Mouse (Mus musculus) liver, embryonic 13.5 days (tissue): Measurements from ENCODE around the gene Ptpn12. TPM values are rescaled to one million over a fixed set of nuclear protein-coding genes. Genes with fewer than 3 reads are reported as not detected.
"Not testable (repeated sequence)": the region's sequence is repeated elsewhere in the genome, so short reads cannot be mapped to it uniquely, and the experiment has no call there.

Experiments used
- ATAC-seq: fragments of 200-750 bp; cut with Nextera tagmentation; 2 replicates; pipeline ENCODE4 v1.8.0; 2017; ENCODE audit warnings: low read depth, mild to moderate bottlenecking, moderate number of reproducible peaks, moderate library complexity
- DNase-seq: peaks from one replicate; pipeline ENCODE4 v3.0.0; 2022
- H3K27ac ChIP-seq: fragments of 300-500 bp; sonication (generic); 2 replicates; pipeline ENCODE4 v1.5.1; 2015; ENCODE audit warnings: moderate library complexity, mild to moderate bottlenecking, inconsistent platforms
- H3K27me3 ChIP-seq: fragments of 300-500 bp; sonication (generic); 2 replicates; pipeline ENCODE4 v1.6.1; 2015; ENCODE audit warnings: mild to moderate bottlenecking, inconsistent platforms
- H3K36me3 ChIP-seq: fragments of 300-500 bp; sonication (generic); 2 replicates; pipeline ENCODE4 v1.6.1; 2015; ENCODE audit warnings: mild to moderate bottlenecking, inconsistent platforms
- H3K4me1 ChIP-seq: fragments of 300-500 bp; sonication (generic); replicated peaks from 2 replicates; pipeline ENCODE4 v1.6.1; 2015; ENCODE audit warnings: inconsistent platforms
- H3K4me2 ChIP-seq: fragments of 300-500 bp; sonication (generic); 2 replicates; pipeline ENCODE4 v1.6.1; 2015; ENCODE audit warnings: inconsistent platforms, mild to moderate bottlenecking, moderate library complexity
- H3K4me3 ChIP-seq: fragments of 300-500 bp; sonication (generic); replicated peaks from 2 replicates; pipeline ENCODE4 v1.5.1; 2015; ENCODE audit warnings: mild to moderate bottlenecking, inconsistent platforms
- H3K9ac ChIP-seq: fragments of 300-500 bp; sonication (generic); 2 replicates; pipeline ENCODE4 v1.6.1; 2015; ENCODE audit warnings: mild to moderate bottlenecking, inconsistent platforms
- H3K9me3 ChIP-seq: fragments of 300-500 bp; sonication (generic); replicated peaks from 2 replicates; pipeline ENCODE4 v1.6.1; 2016; ENCODE audit warnings: inconsistent platforms
- WGBS: fragments of 180-500 bp; shearing (Covaris S2); methylation state at CpG from one replicate; pipeline ENCODE4 v1.1.7; 2015; ENCODE audit not compliant: insufficient replicate concordance; 5-methylcytosine and 5-hydroxymethylcytosine counted together
- polyA plus RNA-seq: library from polyadenylated mRNA; unstranded; fragments of >200 nt; fragmentation: Nextera tagmentation; extraction: Ambion mirVana; gene quantifications from 2 replicates; pipeline ENCODE4 v1.2.1, GENCODE M21; 2015

Gene Ptpn12
- polyA plus RNA-seq, 1 experiment from 2014 or later, result 11.5 TPM

- WGBS, result under 1% methylated on average over 88 of the region's 88 CpGs
- Histone ChIP-seq H3K27ac (peak overlapping the region; percentile 96), H3K4me3 (peak overlapping the region; percentile 96), H3K4me1 (peaks cover 74% of the 10 kb centered on the region), H3K4me2 (peak overlapping the region; percentile 70), H3K27me3 (no peaks in the 10 kb centered on the region), H3K36me3 (no peaks in the 10 kb centered on the region), H3K9me3 (no peaks in the 10 kb centered on the region), H3K9ac (peak overlapping the region; percentile 98)
- ATAC-seq (peak; percentile 70), DNase-seq (peak; percentile 58)
These were observed 104.7 kb downstream of the Ptpn12 start for GRCm38 (mm10) chr5:20950855-20951650.

GRCm38 (mm10) chr5:20950516-20950854 is 105.2 kb downstream of the Ptpn12 start:
- Histone ChIP-seq H3K27me3 (no peaks in the 10 kb centered on the region), H3K9ac (peak overlapping the region; percentile 98), H3K36me3 (no peaks in the 10 kb centered on the region), H3K4me3 (peak overlapping the region; percentile 96), H3K27ac (peak overlapping the region; percentile 96), H3K4me2 (peak overlapping the region; percentile 70), H3K9me3 (no peaks in the 10 kb centered on the region), H3K4me1 (peaks cover 73% of the 10 kb centered on the region)
- under 1% methylated on average over 9 of the region's 9 CpGs for WGBS
- no peak for DNase-seq
- ATAC-seq, result no peak

- DNase-seq (no peak), ATAC-seq (no peak)
- H3K9ac ChIP-seq, result peak overlapping the region; percentile 98
- WGBS, result 8% methylated on average over 5 of the region's 5 CpGs
- no peaks in the 10 kb centered on the region for H3K27me3 ChIP-seq
- H3K27ac ChIP-seq, result peak overlapping the region; percentile 96; the same call in 1 of the 2 replicates
- peak overlapping the region; percentile 96 for H3K4me3 ChIP-seq
- H3K9me3 ChIP-seq, result no peaks in the 10 kb centered on the region
- H3K4me2 ChIP-seq, result peak overlapping the region; percentile 70
- peaks cover 73% of the 10 kb centered on the region for H3K4me1 ChIP-seq
- no peaks in the 10 kb centered on the region for H3K36me3 ChIP-seq
These were observed 105.6 kb downstream of the Ptpn12 start for GRCm38 (mm10) chr5:20950093-20950492.

GRCm38 (mm10) chr5:20946906-20947305 is 108.8 kb downstream of the Ptpn12 start:
- DNase-seq, result no peak
- Histone ChIP-seq H3K4me3 (no peak overlapping the region), H3K27ac (peak overlapping the region; percentile 47; the same call in 1 of the 2 replicates), H3K9me3 (no peaks in the 10 kb centered on the region), H3K27me3 (no peaks in the 10 kb centered on the region), H3K4me1 (peaks cover 74% of the 10 kb centered on the region), H3K9ac (peak overlapping the region; percentile 39; the same call in 1 of the 2 replicates), H3K36me3 (no peaks in the 10 kb centered on the region), H3K4me2 (peak overlapping the region; percentile 26)
- no peak for ATAC-seq
- 68% methylated on average over 6 of the region's 6 CpGs for WGBS

GRCm38 (mm10) chr5:20944961-20945748 is 110.6 kb downstream of the Ptpn12 start:
- H3K36me3 ChIP-seq, result 0 out of 2 replicates have a peak, but pooled peaks cover 4% of the 10 kb centered on the region
- peaks cover 91% of the 10 kb centered on the region for H3K4me1 ChIP-seq
- H3K9ac ChIP-seq, result peak overlapping the region; percentile 67
- ATAC-seq (0 out of 2 replicates have a peak, but pooled peaks have one; percentile 21), DNase-seq (no peak)
- H3K4me2 ChIP-seq, result peak overlapping the region; percentile 70
- WGBS, result 10% methylated on average over 13 of the region's 13 CpGs
- H3K27ac ChIP-seq, result peak overlapping the region; percentile 88
- no peaks in the 10 kb centered on the region for H3K9me3 ChIP-seq
- peak overlapping the region; percentile 44 for H3K4me3 ChIP-seq
- no peaks in the 10 kb centered on the region for H3K27me3 ChIP-seq

GRCm38 (mm10) chr5:20943791-20944190 is 111.9 kb downstream of the Ptpn12 start:
- Histone ChIP-seq H3K4me3 (0 out of 2 replicates have a peak overlapping the region, but pooled peaks have one; percentile 11), H3K27ac (peak overlapping the region; percentile 56), H3K4me2 (peak overlapping the region; percentile 44), H3K9ac (peak overlapping the region; percentile 12; the same call in 1 of the 2 replicates), H3K4me1 (peaks cover 93% of the 10 kb centered on the region)
- H3K9me3 ChIP-seq, H3K27me3 ChIP-seq, H3K36me3 ChIP-seq, DNase-seq, ATAC-seq: not testable (repeated sequence)
- WGBS, result 29% methylated on average over 4 of the region's 4 CpGs

GRCm38 (mm10) chr5:20942523-20942922 is 113.2 kb downstream of the Ptpn12 start:
- ATAC-seq, result peak; percentile 60
- peak; percentile 48 for DNase-seq
- Histone ChIP-seq H3K4me3 (no peak overlapping the region), H3K9me3 (no peaks in the 10 kb centered on the region), H3K4me2 (peak overlapping the region; percentile 31), H3K27ac (peak overlapping the region; percentile 83), H3K36me3 (0 out of 2 replicates have a peak, but pooled peaks cover 4% of the 10 kb centered on the region), H3K9ac (peak overlapping the region; percentile 44; the same call in 1 of the 2 replicates), H3K27me3 (no peaks in the 10 kb centered on the region), H3K4me1 (peaks cover 88% of the 10 kb centered on the region)
- WGBS, result 19% methylated on average over 3 of the region's 3 CpGs

- Histone ChIP-seq H3K4me1 (peaks cover 80% of the 10 kb centered on the region), H3K9me3 (no peaks in the 10 kb centered on the region), H3K27me3 (no peaks in the 10 kb centered on the region), H3K9ac (peak overlapping the region; percentile 61; the same call in 1 of the 2 replicates), H3K4me2 (peak overlapping the region; percentile 53), H3K27ac (peak overlapping the region; percentile 85), H3K36me3 (0 out of 2 replicates have a peak, but pooled peaks cover 4% of the 10 kb centered on the region), H3K4me3 (no peak overlapping the region)
- WGBS, result 3% methylated on average over 5 of the region's 5 CpGs
- ATAC-seq (peak; percentile 85), DNase-seq (peak; percentile 63)
These were observed 114.5 kb downstream of the Ptpn12 start for GRCm38 (mm10) chr5:20941205-20941604.

GRCm38 (mm10) chr5:20940696-20941095 is 115.0 kb downstream of the Ptpn12 start:
- ATAC-seq (peak; percentile 21), DNase-seq (no peak)
- H3K4me2 ChIP-seq, result peak overlapping the region; percentile 39
- peak overlapping the region; percentile 57; the same call in 1 of the 2 replicates for H3K9ac ChIP-seq
- no peak overlapping the region for H3K4me3 ChIP-seq
- H3K27me3 ChIP-seq, result no peaks in the 10 kb centered on the region
- H3K27ac ChIP-seq, result peak overlapping the region; percentile 85
- H3K4me1 ChIP-seq, result peaks cover 81% of the 10 kb centered on the region
- no peaks in the 10 kb centered on the region for H3K9me3 ChIP-seq
- WGBS, result 41% methylated on average over 4 of the region's 4 CpGs
- 0 out of 2 replicates have a peak, but pooled peaks cover 4% of the 10 kb centered on the region for H3K36me3 ChIP-seq

GRCm38 (mm10) chr5:20940040-20940571 is 115.6 kb downstream of the Ptpn12 start:
- no peak overlapping the region for H3K4me3 ChIP-seq
- no peak for ATAC-seq
- no peak for DNase-seq
- no peaks in the 10 kb centered on the region for H3K27me3 ChIP-seq
- peak overlapping the region; percentile 85; the same call in 1 of the 2 replicates for H3K27ac ChIP-seq
- WGBS, result 68% methylated on average over 6 of the region's 6 CpGs
- H3K4me2 ChIP-seq, result no peak overlapping the region; the same call in 1 of the 2 replicates
- 0 out of 2 replicates have a peak, but pooled peaks cover 4% of the 10 kb centered on the region for H3K36me3 ChIP-seq
- H3K9me3 ChIP-seq, result no peaks in the 10 kb centered on the region
- peak overlapping the region; percentile 57; the same call in 1 of the 2 replicates for H3K9ac ChIP-seq
- peaks cover 81% of the 10 kb centered on the region for H3K4me1 ChIP-seq
